Mouse (Mus musculus) intestine, postnatal 0 days (tissue): Measurements from ENCODE around the gene Rps6kl1. TPM values are rescaled to one million over a fixed set of nuclear protein-coding genes. Genes with fewer than 3 reads are reported as not detected.
A peak's percentile ranks its signal among the peaks of the same experiment; 100 is the strongest.

Experiments used
- ATAC-seq: fragments of 200-750 bp; cut with Nextera tagmentation; 2 replicates; pipeline ENCODE4 v1.8.0; 2017; ENCODE audit warnings: mild to moderate bottlenecking, moderate TSS enrichment, moderate library complexity
- H3K27ac ChIP-seq: fragments of 300-500 bp; sonication (generic); 2 replicates; pipeline ENCODE4 v1.5.1; 2014; ENCODE audit warnings: mild to moderate bottlenecking, low read depth, low read length, moderate library complexity
- H3K27me3 ChIP-seq: fragments of 300-500 bp; sonication (generic); replicated peaks from 2 replicates; pipeline ENCODE4 v1.6.1; 2014; ENCODE audit warnings: low read length, mixed read lengths; ENCODE audit not compliant: control insufficient read depth, insufficient read depth
- H3K36me3 ChIP-seq: fragments of 300-500 bp; sonication (generic); 2 replicates; pipeline ENCODE4 v1.6.1; 2014; ENCODE audit warnings: mild to moderate bottlenecking, moderate library complexity; ENCODE audit not compliant: control insufficient read depth, insufficient read depth
- H3K4me1 ChIP-seq: fragments of 300-500 bp; sonication (generic); replicated peaks from 2 replicates; pipeline ENCODE4 v1.6.1; 2014; ENCODE audit warnings: antibody characterized with exemption, low read length, mixed read lengths; ENCODE audit not compliant: control insufficient read depth, insufficient read depth
- H3K4me2 ChIP-seq: fragments of 300-500 bp; sonication (generic); replicated peaks from 2 replicates; pipeline ENCODE4 v1.6.1; 2014; ENCODE audit warnings: low read depth, mild to moderate bottlenecking, moderate library complexity
- H3K4me3 ChIP-seq: fragments of 300-500 bp; sonication (generic); 2 replicates; pipeline ENCODE4 v1.5.1; 2014; ENCODE audit warnings: low read depth, low read length
- H3K9ac ChIP-seq: fragments of 300-500 bp; sonication (generic); 2 replicates; pipeline ENCODE4 v1.6.1; 2014; ENCODE audit warnings: mild to moderate bottlenecking, low read depth, low read length
- H3K9me3 ChIP-seq: fragments of 300-500 bp; sonication (generic); 2 replicates; pipeline ENCODE4 v1.6.1; 2016; ENCODE audit warnings: mixed run types; ENCODE audit not compliant: control insufficient read depth
- CTCF ChIP-seq: sonication (generic); IDR thresholded peaks from 2 replicates; pipeline ENCODE4 v1.5.1; 2016; ENCODE audit warnings: low read depth, mild to moderate bottlenecking, control low read depth, antibody characterized with exemption, moderate library complexity
- WGBS: fragments of 180-500 bp; shearing (Covaris S2); extraction: QIAGEN DNeasy Blood & Tissue Kit; methylation state at CpG from one replicate; pipeline ENCODE4 v1.1.7; 2014; 5-methylcytosine and 5-hydroxymethylcytosine counted together
- polyA plus RNA-seq: library from polyadenylated mRNA; unstranded; fragments of >200 nt; fragmentation: Nextera tagmentation; extraction: Ambion mirVana; gene quantifications from 2 replicates; pipeline ENCODE4 v1.2.1, GENCODE M21; 2015

Gene Rps6kl1
- polyA plus RNA-seq, 1 experiment from 2014 or later, result 1.3 TPM

DNA sequence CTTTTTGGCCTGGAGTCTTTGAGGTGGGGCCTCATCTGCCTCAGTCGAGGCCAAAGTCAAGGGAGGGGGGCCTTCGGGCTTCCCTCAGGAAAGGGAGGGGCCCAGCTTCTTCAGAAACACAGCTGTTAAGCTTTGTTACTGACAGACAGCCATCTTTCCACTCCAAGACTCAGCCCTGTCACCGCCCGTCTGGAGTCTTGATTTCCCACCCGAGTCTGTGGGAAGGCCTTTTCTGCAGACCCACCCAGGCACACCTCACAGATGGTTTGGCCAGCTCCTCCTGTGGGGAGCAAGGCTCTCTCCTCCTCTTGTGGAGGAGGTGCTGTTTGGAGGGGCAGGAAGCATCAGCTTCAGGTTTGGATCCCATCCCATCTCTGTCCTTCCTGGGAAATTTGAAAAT is 8.5 kb upstream of the Rps6kl1 start:
- Histone ChIP-seq H3K4me3 (no peak overlapping the region), H3K4me2 (no peak overlapping the region), H3K9ac (no peak overlapping the region), H3K4me1 (no peaks in the 10 kb centered on the region), H3K27me3 (no peaks in the 10 kb centered on the region), H3K36me3 (no peaks in the 10 kb centered on the region), H3K27ac (no peak overlapping the region), H3K9me3 (no peaks in the 10 kb centered on the region)
- 59% methylated on average over 5 of the region's 5 CpGs for WGBS
- no peak for TF ChIP-seq CTCF
- no peak for ATAC-seq

DNA sequence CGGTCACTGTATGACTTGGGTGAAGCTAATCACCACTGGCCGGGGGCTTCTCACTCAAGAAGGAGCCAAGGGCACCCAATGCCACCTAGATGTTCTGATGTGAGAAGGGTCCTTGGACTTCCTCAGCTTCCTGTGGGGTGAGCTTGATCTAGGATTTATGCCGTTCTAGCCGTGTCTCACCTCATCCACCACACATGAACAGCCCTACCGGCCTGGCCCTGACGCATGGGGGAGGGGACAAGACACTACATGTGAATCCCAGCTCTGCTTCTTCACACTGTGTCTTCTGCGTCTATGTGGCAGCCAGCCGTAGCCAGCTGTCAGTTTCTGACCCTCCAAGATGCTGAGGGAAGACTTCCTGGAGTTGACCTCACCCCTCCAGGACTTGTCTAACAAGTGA is 7.7 kb upstream of the Rps6kl1 start:
- ATAC-seq, result peak; percentile 16; the same call in 1 of the 2 replicates
- 76% methylated on average over 8 of the region's 8 CpGs for WGBS

GRCm38 (mm10) chr12:85157797-85158460 is 6.9 kb upstream of the Rps6kl1 start:
- TF ChIP-seq CTCF, result no peak
- no peaks in the 10 kb centered on the region for H3K36me3 ChIP-seq
- no peak for ATAC-seq
- no peak overlapping the region for H3K4me2 ChIP-seq
- 82% methylated on average over 14 of the region's 14 CpGs for WGBS
- no peak overlapping the region for H3K4me3 ChIP-seq
- H3K9me3 ChIP-seq, result no peaks in the 10 kb centered on the region
- H3K27ac ChIP-seq, result no peak overlapping the region
- H3K9ac ChIP-seq, result no peak overlapping the region
- H3K27me3 ChIP-seq, result no peaks in the 10 kb centered on the region
- no peaks in the 10 kb centered on the region for H3K4me1 ChIP-seq

More for the DNA sequence above, 7.7 kb upstream of the Rps6kl1 start:
- Histone ChIP-seq H3K4me3 (no peak overlapping the region), H3K9me3 (no peaks in the 10 kb centered on the region), H3K27me3 (no peaks in the 10 kb centered on the region), H3K4me1 (no peaks in the 10 kb centered on the region), H3K9ac (no peak overlapping the region), H3K36me3 (no peaks in the 10 kb centered on the region), H3K4me2 (no peak overlapping the region), H3K27ac (no peak overlapping the region)
- TF ChIP-seq CTCF, result no peak

GRCm38 (mm10) chr12:85156324-85156723 is 5.3 kb upstream of the Rps6kl1 start:
- H3K9me3 ChIP-seq, result no peaks in the 10 kb centered on the region
- no peak for ATAC-seq
- no peak overlapping the region for H3K4me2 ChIP-seq
- no peak overlapping the region for H3K4me3 ChIP-seq
- H3K36me3 ChIP-seq, result no peaks in the 10 kb centered on the region
- TF ChIP-seq CTCF, result no peak
- WGBS, result 33% methylated on average over 6 of the region's 6 CpGs
- no peaks in the 10 kb centered on the region for H3K27me3 ChIP-seq
- no peak overlapping the region for H3K9ac ChIP-seq
- H3K27ac ChIP-seq, result no peak overlapping the region
- no peaks in the 10 kb centered on the region for H3K4me1 ChIP-seq

GRCm38 (mm10) chr12:85153011-85153410 is 1.9 kb upstream of the Rps6kl1 start:
- no peak overlapping the region for H3K4me3 ChIP-seq
- H3K4me2 ChIP-seq, result no peak overlapping the region
- H3K36me3 ChIP-seq, result no peaks in the 10 kb centered on the region
- peak; percentile 58 for ATAC-seq
- no peaks in the 10 kb centered on the region for H3K27me3 ChIP-seq
- no peak overlapping the region for H3K27ac ChIP-seq
- no peaks in the 10 kb centered on the region for H3K9me3 ChIP-seq
- TF ChIP-seq CTCF, result no peak
- no peaks in the 10 kb centered on the region for H3K4me1 ChIP-seq
- H3K9ac ChIP-seq, result no peak overlapping the region
- 32% methylated on average over 3 of the region's 3 CpGs for WGBS

DNA sequence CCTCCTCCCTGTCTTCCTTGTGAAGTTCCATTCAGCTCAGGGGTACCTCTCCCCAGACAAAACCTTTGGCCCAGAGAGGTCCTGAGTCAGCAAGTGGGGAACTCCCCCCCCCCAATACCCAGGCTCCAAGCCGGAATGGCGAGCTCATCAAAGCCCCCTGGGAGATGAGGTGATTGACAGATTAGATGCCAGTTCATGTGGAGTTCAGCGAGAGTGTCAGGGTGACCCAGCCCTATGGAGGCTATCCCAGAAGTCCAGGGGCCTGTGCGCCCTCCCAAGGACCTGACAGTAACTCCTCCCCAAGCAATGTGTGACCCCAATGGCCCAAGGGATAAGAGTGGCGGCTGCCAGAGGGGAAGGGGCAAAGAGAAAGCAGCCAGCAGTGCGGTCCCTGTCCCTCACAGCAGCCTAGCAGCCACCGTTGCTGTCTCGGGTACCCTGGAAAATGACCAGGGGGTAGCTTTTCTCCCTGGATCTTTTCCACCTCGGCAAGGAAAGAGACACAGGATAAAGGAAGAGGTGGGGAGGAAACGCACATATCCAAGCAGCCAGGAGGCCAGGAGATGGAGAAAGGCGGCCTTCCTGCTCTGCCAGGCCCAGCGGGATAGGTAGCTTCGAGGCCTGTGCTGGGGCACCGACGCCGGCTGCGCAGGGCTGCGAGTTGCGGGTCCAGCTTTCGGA is 603 bp downstream of the Rps6kl1 start:
- Histone ChIP-seq H3K9ac (no peak overlapping the region), H3K4me3 (peak overlapping the region; percentile 24), H3K4me2 (peak overlapping the region; percentile 62), H3K27ac (no peak overlapping the region), H3K36me3 (no peaks in the 10 kb centered on the region), H3K9me3 (no peaks in the 10 kb centered on the region), H3K27me3 (no peaks in the 10 kb centered on the region), H3K4me1 (no peaks in the 10 kb centered on the region)
- 20% methylated on average over 20 of the region's 20 CpGs for WGBS
- no peak for ATAC-seq
- TF ChIP-seq CTCF, result no peak
